Comparison of ENCODE assay signal across 12 mouse cellular contexts in the genomic region with DNA sequence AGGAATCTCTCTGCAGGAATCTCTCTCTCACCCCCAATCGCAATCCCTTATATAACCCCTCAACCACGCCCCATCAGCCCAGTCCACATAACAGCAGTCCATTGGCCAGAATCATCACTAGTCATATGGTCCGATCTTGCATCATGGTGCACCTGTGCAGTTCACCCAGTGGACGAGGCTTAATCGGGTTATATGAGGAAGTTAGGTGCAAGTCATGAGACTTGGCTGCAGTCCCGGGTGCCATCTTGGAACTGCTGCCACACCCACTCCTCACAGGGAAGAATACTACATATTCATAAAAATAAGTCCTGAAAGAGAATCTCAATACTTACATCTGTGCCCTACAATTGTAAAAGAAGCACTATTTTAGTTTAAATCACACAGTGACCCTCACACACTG. TPM values are rescaled to one million over a fixed set of nuclear protein-coding genes. Genes with fewer than 3 reads are reported as not detected.
"Had no signal": no experiment of that assay in that cellular context is flagged by ENCODE, and none has a peak within 500 bp of the region (broad histone marks: within the 10 kb centered on the region; RNA-seq: fewer than 3 reads in every experiment).

No protein-coding gene starts in this region.

RNA-seq across cellular contexts. Expression of gene Fbp2, which starts 50.2 kb away (rescaled TPM):
- total RNA-seq: hematopoietic stem cell, adult 5-6 weeks; layer of hippocampus, adult 18-20 months; layer of hippocampus, adult 2 months; layer of hippocampus, adult 8-10 months; layer of hippocampus, postnatal 25 days; layer of hippocampus, postnatal 36 days; left cerebral cortex, adult 18-20 months; left cerebral cortex, adult 2 months; left cerebral cortex, adult 8-10 months had no signal
- polyA plus RNA-seq: hindbrain, embryonic 10.5 days; hindbrain, embryonic 11.5 days; inflammation-experienced regulatory T-cells, adult 6 months had no signal
